Mouse (Mus musculus): ENCODE data around the gene Crmp1.

DNA sequence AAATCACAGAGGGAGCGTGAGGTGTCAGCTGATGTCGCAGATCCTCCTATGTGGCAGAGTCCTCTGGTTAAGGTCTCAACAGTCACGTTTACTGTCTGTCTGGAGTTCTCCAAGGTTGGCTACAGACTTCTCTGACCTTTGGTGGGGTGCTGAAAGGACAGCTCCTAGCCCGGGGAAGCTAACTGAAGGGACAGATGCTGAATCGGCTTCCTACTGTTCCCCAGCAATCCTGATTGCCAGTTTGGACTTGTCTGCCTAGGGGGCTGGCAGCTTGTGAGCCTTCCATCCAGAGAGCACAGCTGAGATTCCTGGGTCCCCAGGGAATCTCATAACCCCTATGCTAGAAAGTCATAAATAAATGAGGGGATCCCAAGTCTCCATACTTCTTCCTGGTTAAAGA is 1.2 kb upstream of the Crmp1 start:
- TF ChIP-seq CTCF (IDR thresholded peaks at IDR 0.05; ENCODE audit: low read depth, low read length) (no peak), TAL1 (conservative IDR thresholded peaks at IDR 0.05; ENCODE audit: low read depth, low read length) (no peak)
